Comparison of ENCODE assay signal across 20 mouse cellular contexts in genomic region chr1:153461796-153462195, GRCm38 (mm10). TPM values are rescaled to one million over a fixed set of nuclear protein-coding genes. Genes with fewer than 3 reads are reported as not detected.
DNase-seq lines count a peak whose midpoint lies in the region; ATAC-seq and TF ChIP-seq lines count a peak whose summit lies in the region.
"Had no signal": no experiment of that assay in that cellular context is flagged by ENCODE, and none has a peak within 500 bp of the region (broad histone marks: within the 10 kb centered on the region; RNA-seq: fewer than 3 reads in every experiment).

No protein-coding gene starts in this region.

- H3K36me3 ChIP-seq in intestine, embryonic 14.5 days (ENCODE audit: control insufficient read depth, insufficient read depth, low read length) = peaks cover 100% of the 10 kb centered on the region
- H3K36me3 ChIP-seq in intestine, embryonic 16.5 days (ENCODE audit: control insufficient read depth, insufficient read depth, low read length) = peaks cover 23% of the 10 kb centered on the region
- H3K36me3 ChIP-seq in ES-Bruce4 (ENCODE audit: control insufficient read depth, insufficient read depth, low read length, poor library complexity, severe bottlenecking) = peaks cover 96% of the 10 kb centered on the region

- no peaks in the 10 kb centered on the region for H3K27me3 ChIP-seq in intestine, embryonic 14.5 days (replicated peaks; ENCODE audit: control insufficient read depth, insufficient read depth, low read length)
- H3K27me3 ChIP-seq in intestine, embryonic 16.5 days (replicated peaks; ENCODE audit: control insufficient read depth, insufficient read depth, low read length) = no peaks in the 10 kb centered on the region
- no peaks in the 10 kb centered on the region for H3K27me3 ChIP-seq in ES-Bruce4 (ENCODE audit: control insufficient read depth, insufficient read depth, low read length, poor library complexity, severe bottlenecking)
- H3K27me3 ChIP-seq: embryonic facial prominence, embryonic 12.5 days; forebrain, embryonic 13.5 days; forebrain, embryonic 15.5 days; Patski had no signal

- DNase-seq in adrenal gland, adult 2 months = peak; percentile 53
- no peak for DNase-seq in adrenal gland, postnatal 4 days (ENCODE audit: low spot score in 2 of 2)
- DNase-seq in intestine, embryonic 14.5 days (ENCODE audit: low spot score) = peak; percentile 32
- DNase-seq in layer of hippocampus, postnatal 14 days (ENCODE audit: low spot score in 2 of 2) = no peak
- DNase-seq: adrenal gland, postnatal 14 days; cerebellum, adult 11-12 months; cerebellum, adult 2 months; cerebellum, adult 9-10 months; cerebellum, postnatal 10 days; cerebellum, postnatal 25 days; forebrain, postnatal 0 days had no signal

- no peak for ATAC-seq in intestine, embryonic 14.5 days (replicated peaks; ENCODE audit: low FRiP score, low TSS enrichment, low read depth)
- no peak for ATAC-seq in intestine, embryonic 16.5 days
- ATAC-seq: activated CD4-positive, CD25-positive, alpha-beta regulatory T cell, adult 4 months; forebrain, embryonic 13.5 days; forebrain, embryonic 15.5 days; forebrain, postnatal 0 days; Patski had no signal

- WGBS in intestine, embryonic 14.5 days = 84% methylated on average over 1 of the region's 1 CpGs
- 73% methylated on average over 1 of the region's 1 CpGs for WGBS in intestine, embryonic 16.5 days

- TF ChIP-seq EP300 in ES-Bruce4 (IDR thresholded peaks at IDR 0.05; ENCODE audit: insufficient read depth, low read depth, low read length) = no peak

- TF ChIP-seq CTCF in ES-Bruce4 (IDR thresholded peaks at IDR 0.05; ENCODE audit: low read depth, low read length) = no peak

- no peak for TF ChIP-seq POLR2A in ES-Bruce4 (IDR thresholded peaks at IDR 0.05; ENCODE audit: insufficient read depth, low read length)

- no peaks in the 10 kb centered on the region for H3K9me3 ChIP-seq in intestine, embryonic 14.5 days (ENCODE audit: control insufficient read depth, low read length)
- H3K9me3 ChIP-seq in intestine, embryonic 16.5 days (ENCODE audit: control insufficient read depth, low read length) = no peaks in the 10 kb centered on the region
- H3K9me3 ChIP-seq in ES-Bruce4 (replicated peaks; ENCODE audit: control insufficient read depth, insufficient read depth, low read length, poor library complexity, severe bottlenecking) = no peaks in the 10 kb centered on the region
- H3K9me3 ChIP-seq: embryonic facial prominence, embryonic 10.5 days; embryonic facial prominence, embryonic 12.5 days; forebrain, embryonic 13.5 days; forebrain, embryonic 15.5 days; G1E had no signal

- H3K4me3 ChIP-seq in intestine, embryonic 14.5 days (ENCODE audit: low read depth, low read length) = no peak overlapping the region
- no peak overlapping the region for H3K4me3 ChIP-seq in intestine, embryonic 16.5 days (ENCODE audit: low read length)
- no peak overlapping the region for H3K4me3 ChIP-seq in ES-Bruce4 (ENCODE audit: low read depth, low read length)
- H3K4me3 ChIP-seq: embryonic facial prominence, embryonic 10.5 days; embryonic facial prominence, embryonic 12.5 days; forebrain, embryonic 13.5 days; forebrain, embryonic 15.5 days had no signal

- no peaks in the 10 kb centered on the region for H3K4me1 ChIP-seq in intestine, embryonic 14.5 days (replicated peaks; ENCODE audit: control insufficient read depth, insufficient read depth, low read length)
- H3K4me1 ChIP-seq in intestine, embryonic 16.5 days (ENCODE audit: control insufficient read depth, insufficient read depth, low read length) = no peaks in the 10 kb centered on the region
- H3K4me1 ChIP-seq in ES-Bruce4 (ENCODE audit: control insufficient read depth, insufficient read depth, low read length) = no peaks in the 10 kb centered on the region
- H3K4me1 ChIP-seq: embryonic facial prominence, embryonic 10.5 days; embryonic facial prominence, embryonic 12.5 days; forebrain, embryonic 13.5 days; forebrain, embryonic 15.5 days had no signal

- no peak overlapping the region for H3K4me2 ChIP-seq in intestine, embryonic 14.5 days (ENCODE audit: low read length)
- no peak overlapping the region for H3K4me2 ChIP-seq in intestine, embryonic 16.5 days (ENCODE audit: low read depth, low read length)
- H3K4me2 ChIP-seq: embryonic facial prominence, embryonic 12.5 days; forebrain, embryonic 13.5 days; forebrain, embryonic 15.5 days had no signal

- no peak overlapping the region for H3K9ac ChIP-seq in intestine, embryonic 14.5 days (ENCODE audit: low read length)
- no peak overlapping the region for H3K9ac ChIP-seq in intestine, embryonic 16.5 days (ENCODE audit: low read depth, low read length)
- no peak overlapping the region for H3K9ac ChIP-seq in ES-Bruce4 (ENCODE audit: low read depth, poor library complexity, severe bottlenecking)
- H3K9ac ChIP-seq: embryonic facial prominence, embryonic 12.5 days; forebrain, embryonic 13.5 days; forebrain, embryonic 15.5 days; forebrain, postnatal 0 days had no signal

- no peak overlapping the region for H3K27ac ChIP-seq in intestine, embryonic 14.5 days (ENCODE audit: low read depth)
- no peak overlapping the region for H3K27ac ChIP-seq in intestine, embryonic 16.5 days (ENCODE audit: low read length)
- H3K27ac ChIP-seq in ES-Bruce4 (ENCODE audit: insufficient read depth, low read length) = 0 out of 2 replicates have a peak overlapping the region, but pooled peaks have one; percentile 19
- H3K27ac ChIP-seq: embryonic facial prominence, embryonic 10.5 days; embryonic facial prominence, embryonic 12.5 days; forebrain, embryonic 13.5 days; forebrain, embryonic 15.5 days had no signal

RNA-seq across cellular contexts. Expression of gene Dhx9, which starts 25.7 kb away (rescaled TPM):
- total RNA-seq in adrenal gland, adult 2 months (2021) = 100 to 1,000 TPM in 1 of 2 experiments, 10 to 100 TPM in 1; 98.3 to 113 TPM
- polyA plus RNA-seq in adrenal gland, adult 2 months (2012; rRNA removed) = 1.4 and 2.2 TPM in 2 replicates
- total RNA-seq in adrenal gland, postnatal 4 days (2021) = 100 to 1,000 TPM; 158 to 176 TPM
- 25.5 and 25.8 TPM in 2 replicates for polyA plus RNA-seq in intestine, embryonic 14.5 days (2014; fragmentation: Nextera tagmentation; extraction: Ambion mirVana)
- 15.7 and 18.1 TPM in 2 replicates for polyA plus RNA-seq in intestine, embryonic 16.5 days (2015; fragmentation: Nextera tagmentation; extraction: Ambion mirVana)
- 257 and 282 TPM in 2 replicates for polyA plus RNA-seq in ES-Bruce4 (2011; ENCODE audit: insufficient read depth, insufficient read length, low read depth, missing spikeins)
- total RNA-seq in layer of hippocampus, postnatal 14 days (2021) = 100 to 1,000 TPM; 121 to 125 TPM

RNA-seq across cellular contexts. Expression of gene Shcbp1l, which starts 36.8 kb away (rescaled TPM):
- total RNA-seq in adrenal gland, adult 2 months (2021) = under 1 TPM; 0.14 to 0.45 TPM
- polyA plus RNA-seq in adrenal gland, adult 2 months (2012; rRNA removed) = 0.13 and 0.27 TPM in 2 replicates
- 1 to 10 TPM in 1 of 2 experiments, under 1 TPM in 1; 0.67 to 1.2 TPM for total RNA-seq in adrenal gland, postnatal 4 days (2021)
- 0.27 and 0.37 TPM in 2 replicates for polyA plus RNA-seq in intestine, embryonic 14.5 days (2014; fragmentation: Nextera tagmentation; extraction: Ambion mirVana)
- 0.06 TPM in 1 of 2 replicates, not detected in the other for polyA plus RNA-seq in intestine, embryonic 16.5 days (2015; fragmentation: Nextera tagmentation; extraction: Ambion mirVana)
- polyA plus RNA-seq in ES-Bruce4 (2011; ENCODE audit: insufficient read depth, insufficient read length, low read depth, missing spikeins) = 2.7 and 2.9 TPM in 2 replicates
- total RNA-seq in layer of hippocampus, postnatal 14 days (2021) = 1 to 10 TPM; 2.6 to 3.6 TPM

Comparison
In these comparisons a context has a peak if more than half of its experiments do, and no peak if none do; other contexts are left out.
1. DNase-seq: peak in adrenal gland, adult 2 months (single experiment) and intestine, embryonic 14.5 days (single experiment); none in adrenal gland, postnatal 4 days (0 of 2) and layer of hippocampus, postnatal 14 days (0 of 2).